Mouse (Mus musculus): ENCODE data around the gene Slit1. TPM values are rescaled to one million over a fixed set of nuclear protein-coding genes. Genes with fewer than 3 reads are reported as not detected.

The Slit1 gene
- total RNA-seq, 2 experiments from 2014 or later = 209 to 224 TPM

GRCm38 (mm10) chr19:41606208-41606987 lies 137.1 kb downstream of the Slit1 start:
- peak; percentile 63 to 71 for DNase-seq (ENCODE audit: low spot score in 2 of 2)

GRCm38 (mm10) chr19:41600647-41601046 lies 142.8 kb downstream of the Slit1 start:
- no peak for DNase-seq (ENCODE audit: low spot score in 2 of 2)

- DNase-seq (ENCODE audit: low spot score in 2 of 2) = no peak
Observed at GRCm38 (mm10) chr19:41597170-41597894, 146.1 kb downstream of the Slit1 start.

GRCm38 (mm10) chr19:41591808-41592207 lies 151.7 kb downstream of the Slit1 start:
- no peak for DNase-seq (ENCODE audit: low spot score in 2 of 2)

- DNase-seq (ENCODE audit: low spot score in 2 of 2) = no peak
Observed at GRCm38 (mm10) chr19:41589681-41590080, 153.8 kb downstream of the Slit1 start.

GRCm38 (mm10) chr19:41589026-41589425 lies 154.4 kb downstream of the Slit1 start:
- DNase-seq (ENCODE audit: low spot score in 2 of 2) = no peak

- DNase-seq (ENCODE audit: low spot score in 2 of 2) = no peak
Observed at GRCm38 (mm10) chr19:41587431-41588222, 155.8 kb downstream of the Slit1 start.

GRCm38 (mm10) chr19:41586752-41587151 lies 156.7 kb downstream of the Slit1 start:
- DNase-seq (ENCODE audit: low spot score in 2 of 2) = no peak

- no peak for DNase-seq (ENCODE audit: low spot score in 2 of 2)
Observed at GRCm38 (mm10) chr19:41582918-41583514, 160.4 kb downstream of the Slit1 start.

GRCm38 (mm10) chr19:41581706-41582420 lies 161.6 kb downstream of the Slit1 start, which contains the start of gene Gm340:
Gene Gm340, plus strand, starts transcription at chr19:41582370.
- DNase-seq (ENCODE audit: low spot score in 2 of 2) = no peak

- DNase-seq (ENCODE audit: low spot score in 2 of 2) = no peak
Observed at GRCm38 (mm10) chr19:41579311-41579920, 164.0 kb downstream of the Slit1 start.

- DNase-seq (ENCODE audit: low spot score in 2 of 2) = no peak
Observed at GRCm38 (mm10) chr19:41577576-41577975, 165.9 kb downstream of the Slit1 start.

GRCm38 (mm10) chr19:41573700-41574099 lies 169.8 kb downstream of the Slit1 start:
- DNase-seq (ENCODE audit: low spot score in 2 of 2) = no peak

GRCm38 (mm10) chr19:41568791-41569190 lies 174.7 kb downstream of the Slit1 start:
- DNase-seq (ENCODE audit: low spot score in 2 of 2) = no peak

GRCm38 (mm10) chr19:41560856-41561255 lies 182.6 kb downstream of the Slit1 start:
- DNase-seq (ENCODE audit: low spot score in 2 of 2) = no peak

GRCm38 (mm10) chr19:41558891-41559486 lies 184.5 kb downstream of the Slit1 start:
- DNase-seq (ENCODE audit: low spot score in 2 of 2) = no peak

- DNase-seq (ENCODE audit: low spot score in 2 of 2) = no peak
Observed at GRCm38 (mm10) chr19:41557491-41557890, 186.0 kb downstream of the Slit1 start.

- peak in 1 of 2 experiments; percentile 57 for DNase-seq (ENCODE audit: low spot score in 2 of 2)
Observed at GRCm38 (mm10) chr19:41556981-41557380, 186.5 kb downstream of the Slit1 start.

Measured in layer of hippocampus, adult 18-20 months (tissue).